Mouse (Mus musculus): ENCODE measurements at regions not wholly inside any gene's neighbourhood (a gene's known extent, or its start where the extent isn't known, plus 50 kb on each side); places are given as distances from the start of the nearest gene placed in this dataset.

- Histone ChIP-seq H3K9me3 (replicated peaks; ENCODE audit: insufficient read depth, low read length) (no peaks in the 10 kb centered on the region), H3K27me3 (ENCODE audit: control insufficient read depth in 1 of 2, insufficient read depth in 2 of 2, low read length in 2 of 2) (no peaks in the 10 kb centered on the region), H3K9ac (ENCODE audit: control insufficient read depth, low read depth, low read length, poor library complexity, severe bottlenecking) (no peak overlapping the region), H3K79me2 (ENCODE audit: control insufficient read depth, insufficient read depth, low read length, poor library complexity) (no peaks in the 10 kb centered on the region), H3K36me3 (ENCODE audit: control insufficient read depth in 1 of 2, insufficient read depth in 2 of 2, low read length in 2 of 2) (peaks cover 0 to 5% of the 10 kb centered on the region in 2 experiments; a peak in 1 of 4 replicates), H3K27ac (ENCODE audit: control insufficient read depth, low read depth, low read length) (no peak overlapping the region), H3K4me1 (ENCODE audit: control insufficient read depth in 1 of 2, insufficient read depth in 2 of 2, low read length in 2 of 2) (peaks cover 2 to 7% of the 10 kb centered on the region in 2 experiments; a peak in 2 of 4 replicates), H3K4me3 (ENCODE audit: control insufficient read depth in 1 of 2, insufficient read depth in 1 of 2, low read depth in 2 of 2, low read length in 2 of 2) (no peak overlapping the region)
- TF ChIP-seq JUND (IDR thresholded peaks at IDR 0.05; ENCODE audit: low read depth, low read length), result no peak
- no peak for TF ChIP-seq CHD2 (IDR thresholded peaks at IDR 0.05; ENCODE audit: low read length)
- no peak for TF ChIP-seq BHLHE40 (IDR thresholded peaks at IDR 0.05; ENCODE audit: borderline replicate concordance, low read depth, low read length)
- TF ChIP-seq CHD1 (IDR thresholded peaks at IDR 0.05; ENCODE audit: low read depth, low read length), result no peak
- no peak for TF ChIP-seq USF1 (IDR thresholded peaks at IDR 0.05; ENCODE audit: low read depth, low read length)
- TF ChIP-seq RAD21 (IDR thresholded peaks at IDR 0.05; ENCODE audit: low read depth, low read length), result no peak
- TF ChIP-seq NELFE (IDR thresholded peaks at IDR 0.05; ENCODE audit: low read depth, low read length), result no peak
- TF ChIP-seq EP300 (IDR thresholded peaks at IDR 0.05; ENCODE audit: low read depth in 1 of 2, low read length in 2 of 2), result no peak
- TF ChIP-seq POLR2AphosphoS2 (IDR thresholded peaks at IDR 0.05; ENCODE audit: low read length), result no peak
- TF ChIP-seq MAFK (IDR thresholded peaks at IDR 0.05; ENCODE audit: borderline replicate concordance, low read depth, low read length), result no peak
- TF ChIP-seq MAZ (IDR thresholded peaks at IDR 0.05; ENCODE audit: low read depth, low read length), result no peak
- TF ChIP-seq MEF2A (IDR thresholded peaks at IDR 0.05; ENCODE audit: extremely low read depth, insufficient replicate concordance, low read depth, low read length, poor library complexity, severe bottlenecking), result no peak
- no peak for TF ChIP-seq POLR2AphosphoS5 (IDR thresholded peaks at IDR 0.05; ENCODE audit: borderline replicate concordance, low read depth, low read length)
- no peak for TF ChIP-seq E2F4 (IDR thresholded peaks at IDR 0.05; ENCODE audit: borderline replicate concordance, low read depth, low read length)
- TF ChIP-seq ZMIZ1 (IDR thresholded peaks at IDR 0.05; ENCODE audit: low read depth, low read length), result no peak
- no peak for TF ChIP-seq RCOR1 (IDR thresholded peaks at IDR 0.05; ENCODE audit: low read depth, low read length)
- no peak for TF ChIP-seq KAT2A (conservative IDR thresholded peaks at IDR 0.05; ENCODE audit: low read depth, low read length)
- TF ChIP-seq MYB (IDR thresholded peaks at IDR 0.05; ENCODE audit: low read depth, low read length), result no peak
- TF ChIP-seq GABPA (IDR thresholded peaks at IDR 0.05; ENCODE audit: low read depth, low read length), result no peak
- DNase-seq (ENCODE audit: low read depth, low spot score), result no peak
Measured at GRCm38 (mm10) chr5:75338439-75338838, 186.3 kb downstream of the Pdgfra start.

- Histone ChIP-seq H3K36me3 (ENCODE audit: control insufficient read depth in 1 of 2, insufficient read depth in 2 of 2, low read length in 2 of 2) (peaks cover 0 to 2% of the 10 kb centered on the region in 2 experiments; a peak in 1 of 4 replicates), H3K9me3 (replicated peaks; ENCODE audit: insufficient read depth, low read length) (no peaks in the 10 kb centered on the region), H3K9ac (ENCODE audit: control insufficient read depth, low read depth, low read length, poor library complexity, severe bottlenecking) (no peak overlapping the region), H3K79me2 (ENCODE audit: control insufficient read depth, insufficient read depth, low read length, poor library complexity) (no peaks in the 10 kb centered on the region), H3K4me3 (ENCODE audit: control insufficient read depth in 1 of 2, insufficient read depth in 1 of 2, low read depth in 2 of 2, low read length in 2 of 2) (no peak overlapping the region), H3K27me3 (ENCODE audit: control insufficient read depth in 1 of 2, insufficient read depth in 2 of 2, low read length in 2 of 2) (no peaks in the 10 kb centered on the region; a peak in 1 of 4 replicates), H3K4me1 (ENCODE audit: control insufficient read depth in 1 of 2, insufficient read depth in 2 of 2, low read length in 2 of 2) (peaks cover 2 to 4% of the 10 kb centered on the region in 2 experiments; a peak in 2 of 4 replicates), H3K27ac (ENCODE audit: control insufficient read depth, low read depth, low read length) (no peak overlapping the region)
- DNase-seq (ENCODE audit: low read depth, low spot score), result peak; percentile 55
- TF ChIP-seq GATA1 (IDR thresholded peaks at IDR 0.05; ENCODE audit: low read depth, low read length) (peak; percentile 30; the same call in 1 of the 2 replicates), RCOR1 (IDR thresholded peaks at IDR 0.05; ENCODE audit: low read depth, low read length) (no peak)
Measured at GRCm38 (mm10) chr5:75342599-75342998, 190.5 kb downstream of the Pdgfra start.

All from MEL (cell line).